Mouse (Mus musculus) thymus, adult 2 months (tissue): ENCODE measurements around the gene Raver1. TPM values are rescaled to one million over a fixed set of nuclear protein-coding genes. Genes with fewer than 3 reads are reported as not detected.

Experiments
- DNase-seq: peaks from one replicate; pipeline ENCODE4 v3.0.0; 2021
- H3K27ac ChIP-seq: fragments of 200-500 bp; 2 replicates; pipeline ENCODE4 v1.5.1; 2012; ENCODE audit warnings: low read length, control low read depth; ENCODE audit not compliant: control insufficient read depth, insufficient read depth
- H3K27me3 ChIP-seq: fragments of 200-500 bp; 2 replicates; pipeline ENCODE4 v1.6.1; 2012; ENCODE audit warnings: mild to moderate bottlenecking, low read length, moderate library complexity, mixed read lengths; ENCODE audit not compliant: control insufficient read depth, insufficient read depth
- H3K36me3 ChIP-seq: fragments of 200-500 bp; 2 replicates; pipeline ENCODE4 v1.6.1; 2012; ENCODE audit warnings: mild to moderate bottlenecking, low read length, moderate library complexity; ENCODE audit not compliant: control insufficient read depth, insufficient read depth
- H3K4me1 ChIP-seq: fragments of 200-500 bp; replicated peaks from 2 replicates; pipeline ENCODE4 v1.6.1; 2012; ENCODE audit warnings: low read length; ENCODE audit not compliant: control insufficient read depth, insufficient read depth
- H3K4me3 ChIP-seq: fragments of 200-500 bp; 2 replicates; pipeline ENCODE4 v1.5.1; 2012; ENCODE audit warnings: mild to moderate bottlenecking, low read length, control low read depth, moderate library complexity; ENCODE audit not compliant: control insufficient read depth, insufficient read depth
- CTCF ChIP-seq: fragments of 200-500 bp; IDR thresholded peaks from 2 replicates; pipeline ENCODE4 v1.5.1; 2012; ENCODE audit warnings: mild to moderate bottlenecking, control low read depth, low read length, moderate library complexity, borderline replicate concordance; ENCODE audit not compliant: control insufficient read depth, poor library complexity, insufficient read depth; ENCODE audit errors: extremely low read depth
- POLR2A ChIP-seq: fragments of 200-500 bp; IDR thresholded peaks from 2 replicates; pipeline ENCODE4 v1.6.1; 2012; ENCODE audit warnings: mild to moderate bottlenecking, low read length, control low read depth, moderate library complexity; ENCODE audit not compliant: control insufficient read depth, poor library complexity, insufficient read depth; ENCODE audit errors: extremely low read depth
- WGBS: fragments of 180-500 bp; shearing (Covaris S2); methylation state at CpG from one replicate; pipeline ENCODE4 v1.1.7; 2018; 5-methylcytosine and 5-hydroxymethylcytosine counted together
- polyA plus RNA-seq: library from polyadenylated mRNA; depleted of rRNA; stranded (reverse); fragments of >200 nt; gene quantifications from 2 replicates; pipeline ENCODE4 v1.2.3, GENCODE M21; 2012

Gene Raver1
- polyA plus RNA-seq, 1 experiment: 229 TPM

- Histone ChIP-seq H3K4me3 (no peak overlapping the region), H3K36me3 (peaks cover 8% of the 10 kb centered on the region), H3K27me3 (no peaks in the 10 kb centered on the region), H3K27ac (no peak overlapping the region), H3K4me1 (peaks cover 37% of the 10 kb centered on the region)
- DNase-seq: no peak
- TF ChIP-seq POLR2A (no peak), CTCF (no peak)
- WGBS: 80% methylated on average over 9 of the region's 9 CpGs
Measured at GRCm38 (mm10) chr9:21134595-21135328, 43.0 kb upstream of the Raver1 start.

GRCm38 (mm10) chr9:21133064-21133707, 41.4 kb upstream of the Raver1 start:
- Histone ChIP-seq H3K36me3 (no peaks in the 10 kb centered on the region), H3K27ac (peak overlapping the region; percentile 61; the same call in 1 of the 2 replicates), H3K4me1 (peaks cover 37% of the 10 kb centered on the region), H3K27me3 (no peaks in the 10 kb centered on the region), H3K4me3 (no peak overlapping the region)
- peak; percentile 56 for DNase-seq
- TF ChIP-seq CTCF (no peak), POLR2A (no peak)
- WGBS: 8% methylated on average over 9 of the region's 9 CpGs

GRCm38 (mm10) chr9:21132102-21132775, 40.4 kb upstream of the Raver1 start:
- Histone ChIP-seq H3K4me3 (no peak overlapping the region), H3K27me3 (no peaks in the 10 kb centered on the region), H3K36me3 (no peaks in the 10 kb centered on the region), H3K4me1 (peaks cover 37% of the 10 kb centered on the region), H3K27ac (no peak overlapping the region)
- TF ChIP-seq CTCF (no peak), POLR2A (no peak)
- DNase-seq: peak; percentile 37
- WGBS: 62% methylated on average over 12 of the region's 12 CpGs

- H3K27me3 ChIP-seq: no peaks in the 10 kb centered on the region
- H3K4me1 ChIP-seq: peaks cover 35% of the 10 kb centered on the region
- 7% methylated on average over 37 of the region's 37 CpGs for WGBS
- TF ChIP-seq POLR2A: peak; percentile 63; the same call in 1 of the 2 replicates
- TF ChIP-seq CTCF: peak; percentile 42; the same call in 1 of the 2 replicates
- peak within 1 kb of the TSS; percentile 58 for H3K4me3 ChIP-seq
- peak; percentile 87 for DNase-seq
- H3K27ac ChIP-seq: peak within 1 kb of the TSS; percentile 33
- peaks cover 5% of the 10 kb centered on the region; the same call in 1 of the 2 replicates for H3K36me3 ChIP-seq
Measured at GRCm38 (mm10) chr9:21131059-21131956, 39.5 kb upstream of the Raver1 start, which contains the start of gene Tyk2. Tyk2 (minus strand) TSS chr9:21131243.

DNA sequence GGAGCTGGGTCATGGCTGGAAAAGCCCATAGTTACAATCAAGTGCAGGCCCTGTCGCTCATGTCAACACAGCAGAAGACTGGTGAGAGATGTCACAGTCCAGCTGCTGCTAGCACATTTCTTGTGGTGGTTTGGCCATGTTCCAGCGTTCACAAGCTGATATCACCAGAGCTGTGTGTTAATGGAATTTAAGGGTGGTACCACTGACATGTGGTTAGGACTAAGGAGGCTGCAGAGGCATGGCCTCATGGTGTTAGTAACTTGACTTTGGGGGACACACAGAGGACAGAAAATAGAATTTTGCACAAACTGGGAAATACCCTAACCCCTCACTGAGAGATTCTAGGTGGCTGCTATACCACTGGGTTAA, 34.4 kb upstream of the Raver1 start:
- no peak for DNase-seq
- TF ChIP-seq POLR2A: no peak
- no peak for TF ChIP-seq CTCF
- Histone ChIP-seq H3K4me1 (peaks cover 2% of the 10 kb centered on the region; the same call in 1 of the 2 replicates), H3K36me3 (peaks cover 10% of the 10 kb centered on the region; the same call in 1 of the 2 replicates), H3K27ac (no peak overlapping the region), H3K4me3 (no peak overlapping the region), H3K27me3 (no peaks in the 10 kb centered on the region)
- WGBS: 32% methylated on average over 2 of the region's 2 CpGs
